Mouse (Mus musculus): ENCODE measurements around the gene Cartpt.

GRCm38 (mm10) chr13:99943525-99943924, 42.6 kb upstream of the Cartpt start:
- TF ChIP-seq CTCF (IDR thresholded peaks at IDR 0.05; ENCODE audit: low read depth) (peak; percentile 35), EP300 (IDR thresholded peaks at IDR 0.05; ENCODE audit: low read depth) (no peak)
